Mouse (Mus musculus) liver, embryonic 14.5 days (tissue): Measurements from ENCODE around the gene Atrnl1.

Experiments used
- CTCF ChIP-seq: IDR thresholded peaks from 2 replicates; pipeline ENCODE4 v1.5.1; 2016; ENCODE audit warnings: antibody characterized with exemption, low read depth, control low read depth
- EP300 ChIP-seq: IDR thresholded peaks from 2 replicates; pipeline ENCODE4 v1.6.1; 2016; ENCODE audit warnings: antibody characterized with exemption, low read depth

- TF ChIP-seq CTCF = no peak
- no peak for TF ChIP-seq EP300
Measured at GRCm38 (mm10) chr19:57615972-57616621, 5.3 kb downstream of the Atrnl1 start.
